ENCODE assay signal across 8 mouse cellular contexts in genomic region chr3:136671940-136672278, GRCm38 (mm10). TPM values are rescaled to one million over a fixed set of nuclear protein-coding genes. Genes with fewer than 3 reads are reported as not detected.
DNase-seq lines count a peak whose midpoint lies in the region; ATAC-seq and TF ChIP-seq lines count a peak whose summit lies in the region.

No protein-coding gene starts in this region.

- H3K9me3 ChIP-seq in heart, embryonic 11.5 days (replicated peaks; ENCODE audit: control insufficient read depth, low read length), result no peaks in the 10 kb centered on the region
- no peaks in the 10 kb centered on the region for H3K9me3 ChIP-seq in hindbrain, embryonic 16.5 days (ENCODE audit: control insufficient read depth, low read length)
- no peaks in the 10 kb centered on the region for H3K9me3 ChIP-seq in midbrain, embryonic 15.5 days

- H3K4me3 ChIP-seq in heart, embryonic 11.5 days (ENCODE audit: low read depth, low read length), result peak overlapping the region; percentile 88
- H3K4me3 ChIP-seq in bone marrow macrophage, adult 2 months (ENCODE audit: insufficient read depth, low read length), result peak overlapping the region; percentile 86
- peak overlapping the region; percentile 90 for H3K4me3 ChIP-seq in hindbrain, embryonic 16.5 days (ENCODE audit: low read length)
- H3K4me3 ChIP-seq in midbrain, embryonic 15.5 days, result peak overlapping the region; percentile 75

- TF ChIP-seq POLR2A in bone marrow macrophage, adult 2 months (IDR thresholded peaks at IDR 0.05; ENCODE audit: borderline replicate concordance, low read depth, low read length), result no peak

- H3K27me3 ChIP-seq in heart, embryonic 11.5 days (ENCODE audit: control insufficient read depth, insufficient read depth, low read length), result no peaks in the 10 kb centered on the region
- H3K27me3 ChIP-seq in hindbrain, embryonic 16.5 days (replicated peaks; ENCODE audit: control insufficient read depth, insufficient read depth, low read length), result no peaks in the 10 kb centered on the region
- H3K27me3 ChIP-seq in midbrain, embryonic 15.5 days (replicated peaks), result no peaks in the 10 kb centered on the region

- H3K4me1 ChIP-seq in heart, embryonic 11.5 days (ENCODE audit: control insufficient read depth, insufficient read depth, low read length), result peaks cover 10% of the 10 kb centered on the region
- peaks cover 28% of the 10 kb centered on the region for H3K4me1 ChIP-seq in bone marrow macrophage, adult 2 months (ENCODE audit: control insufficient read depth, insufficient read depth, low read length)
- peaks cover 18% of the 10 kb centered on the region for H3K4me1 ChIP-seq in hindbrain, embryonic 16.5 days (ENCODE audit: control insufficient read depth, insufficient read depth, low read depth, low read length)
- peaks cover 36% of the 10 kb centered on the region for H3K4me1 ChIP-seq in midbrain, embryonic 15.5 days

- DNase-seq in heart, postnatal 14 days, result no peak
- DNase-seq in B cell, adult 2 months, result peak; percentile 57
- DNase-seq in urinary bladder, postnatal 36 days (ENCODE audit: low spot score in 2 of 2), result no peak

- no peak overlapping the region for H3K27ac ChIP-seq in heart, embryonic 11.5 days (ENCODE audit: low read depth, low read length)
- H3K27ac ChIP-seq in bone marrow macrophage, adult 2 months (ENCODE audit: insufficient read depth, low read depth, low read length), result peak overlapping the region; percentile 41
- peak overlapping the region; percentile 98 for H3K27ac ChIP-seq in hindbrain, embryonic 16.5 days (ENCODE audit: low read depth, low read length)
- H3K27ac ChIP-seq in midbrain, embryonic 15.5 days, result peak overlapping the region; percentile 97

- 4% methylated on average over 5 of the region's 5 CpGs for WGBS in heart, embryonic 11.5 days (ENCODE audit: insufficient replicate concordance)
- WGBS in hindbrain, embryonic 16.5 days, result 5% methylated on average over 5 of the region's 5 CpGs
- 5% methylated on average over 5 of the region's 5 CpGs for WGBS in midbrain, embryonic 15.5 days

- no peak for TF ChIP-seq CTCF in bone marrow macrophage, adult 2 months (IDR thresholded peaks at IDR 0.05; ENCODE audit: low read depth, low read length)

- H3K9ac ChIP-seq in heart, embryonic 11.5 days (ENCODE audit: low read depth, low read length), result peak overlapping the region; percentile 88
- H3K9ac ChIP-seq in hindbrain, embryonic 16.5 days (ENCODE audit: low read depth, low read length), result peak overlapping the region; percentile 98
- H3K9ac ChIP-seq in midbrain, embryonic 15.5 days, result peak overlapping the region; percentile 70

- H3K4me2 ChIP-seq in heart, embryonic 11.5 days, result peak overlapping the region; percentile 66
- H3K4me2 ChIP-seq in hindbrain, embryonic 16.5 days (ENCODE audit: low read length), result peak overlapping the region; percentile 58
- H3K4me2 ChIP-seq in midbrain, embryonic 15.5 days, result peak overlapping the region; percentile 53

- no peaks in the 10 kb centered on the region for H3K36me3 ChIP-seq in heart, embryonic 11.5 days (ENCODE audit: control insufficient read depth, insufficient read depth, low read length)
- no peaks in the 10 kb centered on the region for H3K36me3 ChIP-seq in hindbrain, embryonic 16.5 days (ENCODE audit: control insufficient read depth, insufficient read depth, low read length)
- no peaks in the 10 kb centered on the region for H3K36me3 ChIP-seq in midbrain, embryonic 15.5 days (replicated peaks)

- ATAC-seq in heart, embryonic 11.5 days (replicated peaks; ENCODE audit: insufficient number of reproducible peaks, low FRiP score, low TSS enrichment), result no peak
- no peak for ATAC-seq in hindbrain, embryonic 16.5 days
- ATAC-seq in midbrain, embryonic 15.5 days (replicated peaks), result no peak
- no peak for ATAC-seq in cerebellum, adult (ENCODE audit: insufficient number of reproducible peaks, low FRiP score, low TSS enrichment)

- intact Hi-C loops in heart, postnatal 14 days (cut with DNase I), result loop anchor here (2.0 to 10.0 kb wide), 3 partner anchors 25 to 163 kb away; no protein-coding TSS in a partner anchor

RNA-seq across cellular contexts. Expression of gene Ppp3ca, which starts 2.0 kb away (rescaled TPM):
- 52.2 and 54.9 TPM in 2 replicates for polyA plus RNA-seq in heart, embryonic 11.5 days (2014; fragmentation: Nextera tagmentation; extraction: Ambion mirVana)
- total RNA-seq in heart, postnatal 14 days (2021), result 10 to 100 TPM; 50.0 to 53.5 TPM
- 97.9 and 102 TPM in 2 replicates for polyA plus RNA-seq in bone marrow macrophage, adult 2 months (2012; ENCODE audit: insufficient read depth, insufficient read length, missing spikeins)
- 154 TPM in 2 replicates for polyA plus RNA-seq in hindbrain, embryonic 16.5 days (2015; fragmentation: Nextera tagmentation; extraction: Ambion mirVana)
- 145 and 148 TPM in 2 replicates for polyA plus RNA-seq in midbrain, embryonic 15.5 days (2015; fragmentation: Nextera tagmentation; extraction: Ambion mirVana)

Comparison
In these comparisons a context has a peak if more than half of its experiments do, and no peak if none do; other contexts are left out.
1. DNase-seq: peak in B cell, adult 2 months (2 of 2); none in heart, postnatal 14 days (0 of 2) and urinary bladder, postnatal 36 days (0 of 2).
2. Peak in every context shown above with its lines, with median percentiles within 50 percentile points of each other: H3K4me2 ChIP-seq, H3K4me3 ChIP-seq and H3K9ac ChIP-seq.